Mouse (Mus musculus): ENCODE results near the gene Sirpa. TPM values are rescaled to one million over a fixed set of nuclear protein-coding genes. Genes with fewer than 3 reads are reported as not detected.

Sirpa gene
- polyA plus RNA-seq, 1 experiment from 2014 or later: 17.6 TPM

DNA sequence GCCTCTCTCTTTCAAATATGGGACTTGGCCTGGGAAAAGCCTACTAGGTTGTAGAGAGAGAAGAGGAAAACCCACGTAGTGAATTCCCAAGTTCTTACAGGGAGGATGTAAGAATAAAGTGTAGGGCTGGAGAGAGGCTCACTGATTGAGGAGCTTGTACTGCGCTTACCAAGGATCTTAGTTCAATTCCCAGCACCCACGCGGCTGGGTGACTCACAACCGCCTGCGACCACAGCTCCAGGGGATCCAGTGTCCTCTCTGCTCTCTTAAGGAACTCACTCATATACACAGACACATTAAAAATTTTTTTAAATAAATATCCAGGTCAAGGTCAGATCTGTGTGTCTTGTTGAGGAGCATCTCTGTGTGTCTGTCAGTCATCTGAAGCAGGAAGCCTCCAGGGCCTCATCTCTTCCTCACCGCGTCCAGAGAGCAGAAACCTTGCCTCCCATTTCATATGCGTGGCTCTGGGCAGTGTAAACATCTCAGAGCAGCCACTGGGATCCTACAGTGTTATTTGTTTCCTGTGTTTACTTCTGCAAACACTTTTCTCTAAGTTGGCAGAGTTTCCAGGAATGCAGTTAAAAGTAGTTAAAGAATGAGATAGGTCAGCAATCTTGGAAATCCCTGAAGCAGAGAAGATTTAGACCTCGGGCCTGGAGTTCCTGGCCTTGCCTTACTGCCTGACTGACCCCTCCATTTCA lies 22.0 kb downstream of the Sirpa start:
- Histone ChIP-seq H3K9me3 (no peaks in the 10 kb centered on the region), H3K36me3 (peaks cover 46% of the 10 kb centered on the region), H3K4me3 (no peak overlapping the region), H3K27ac (replicated peaks) (no peak overlapping the region), H3K4me2 (no peak overlapping the region), H3K4me1 (peaks cover 13% of the 10 kb centered on the region), H3K9ac (no peak overlapping the region), H3K27me3 (replicated peaks) (no peaks in the 10 kb centered on the region)
- no peak for ATAC-seq (ENCODE audit: extremely low read depth, insufficient number of reproducible peaks, low FRiP score, low TSS enrichment)
- WGBS: 86% methylated on average over 10 of the region's 10 CpGs

DNA sequence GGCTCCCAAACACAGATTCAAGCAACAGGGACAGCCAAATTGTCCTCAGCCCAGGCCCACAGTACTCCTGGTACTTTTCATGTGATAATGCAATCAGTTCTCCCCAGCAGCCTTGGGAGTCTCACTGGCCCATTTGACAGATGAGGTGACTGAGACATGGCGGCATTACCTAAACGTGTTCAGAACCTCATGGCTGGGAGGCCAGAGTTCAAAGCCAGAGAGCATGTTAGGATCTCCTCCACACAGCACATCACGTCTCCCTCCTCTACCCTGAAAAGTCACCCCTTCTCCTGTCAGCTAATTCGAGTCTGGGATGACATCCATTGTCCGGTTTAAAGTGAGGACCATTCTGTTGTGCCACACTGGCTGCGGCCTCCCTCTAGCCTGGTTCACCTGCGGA lies 27.5 kb downstream of the Sirpa start:
- H3K36me3 ChIP-seq: peaks cover 27% of the 10 kb centered on the region
- H3K4me3 ChIP-seq: no peak overlapping the region
- WGBS: 75% methylated on average over 7 of the region's 7 CpGs
- no peak overlapping the region for H3K4me2 ChIP-seq
- H3K4me1 ChIP-seq: peaks cover 21% of the 10 kb centered on the region
- no peak overlapping the region for H3K9ac ChIP-seq
- H3K9me3 ChIP-seq: no peaks in the 10 kb centered on the region
- H3K27me3 ChIP-seq (replicated peaks): no peaks in the 10 kb centered on the region
- H3K27ac ChIP-seq (replicated peaks): no peak overlapping the region
- no peak for ATAC-seq (ENCODE audit: extremely low read depth, insufficient number of reproducible peaks, low FRiP score, low TSS enrichment)

DNA sequence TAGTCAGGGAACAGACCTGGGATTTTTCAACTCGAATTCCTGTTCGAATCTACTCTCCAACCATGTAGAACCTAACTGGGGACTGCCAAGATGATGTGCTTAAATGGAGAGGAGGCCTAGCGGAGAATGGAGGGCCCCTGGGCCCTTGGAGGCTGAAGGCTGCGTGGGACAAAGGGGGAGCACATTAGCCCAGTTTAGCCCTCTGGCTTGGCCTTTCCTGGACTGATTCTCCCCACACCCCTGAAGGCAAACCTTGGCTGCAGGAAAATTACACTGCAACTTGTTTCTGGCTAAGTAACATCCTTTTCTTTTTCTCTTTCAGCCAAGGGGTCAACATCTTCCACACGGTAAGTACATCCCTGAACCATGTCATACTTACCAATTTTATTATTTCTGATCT lies 28.2 kb downstream of the Sirpa start:
- Histone ChIP-seq H3K27me3 (replicated peaks) (no peaks in the 10 kb centered on the region), H3K4me1 (peaks cover 26% of the 10 kb centered on the region), H3K9me3 (no peaks in the 10 kb centered on the region), H3K9ac (no peak overlapping the region), H3K4me2 (no peak overlapping the region), H3K4me3 (no peak overlapping the region), H3K36me3 (peaks cover 22% of the 10 kb centered on the region), H3K27ac (replicated peaks) (no peak overlapping the region)
- no peak for ATAC-seq (ENCODE audit: extremely low read depth, insufficient number of reproducible peaks, low FRiP score, low TSS enrichment)
- 81% methylated on average over 5 of the region's 5 CpGs for WGBS

DNA sequence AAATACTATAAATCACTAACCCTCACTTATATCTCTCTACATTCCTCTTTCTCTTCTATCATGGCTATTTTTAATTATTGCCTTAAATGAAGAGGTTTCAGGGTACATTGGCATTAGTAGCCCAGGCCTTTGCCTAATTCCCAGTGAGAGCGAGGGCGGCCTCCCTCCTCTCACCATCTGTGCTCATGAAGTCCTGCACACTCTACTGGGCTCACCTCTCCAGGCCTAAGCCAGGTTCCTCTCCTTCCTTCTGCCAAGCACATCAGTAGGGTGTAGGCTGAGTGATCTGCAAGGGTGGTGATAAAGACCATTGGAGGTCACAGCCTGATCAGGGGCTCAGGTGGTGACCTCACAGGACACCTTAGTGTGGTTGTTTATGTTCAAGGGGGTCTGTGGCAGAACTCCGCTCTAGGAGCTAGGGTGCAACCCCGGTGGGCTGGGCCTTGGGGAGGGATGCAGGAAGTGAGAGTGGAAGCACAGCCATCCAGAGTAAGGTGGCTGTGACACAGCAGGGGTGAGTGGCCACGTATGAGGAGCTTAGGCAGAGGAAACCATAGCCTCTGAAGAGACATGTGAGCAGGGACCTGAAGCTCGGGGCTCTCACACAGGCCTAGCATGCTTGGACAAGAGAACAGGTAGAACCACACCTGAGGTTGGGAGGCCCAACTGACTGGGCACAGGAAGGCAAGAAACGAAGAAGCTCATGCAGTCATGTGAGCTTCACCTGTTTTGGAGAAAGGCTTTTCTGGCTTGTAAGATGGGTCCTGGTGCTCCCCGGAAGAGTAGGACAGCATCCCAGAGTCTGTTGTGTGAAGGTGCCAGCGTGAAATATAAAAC lies 29.2 kb downstream of the Sirpa start:
- H3K9ac ChIP-seq: no peak overlapping the region
- ATAC-seq (ENCODE audit: extremely low read depth, insufficient number of reproducible peaks, low FRiP score, low TSS enrichment): no peak
- no peak overlapping the region for H3K4me2 ChIP-seq
- no peaks in the 10 kb centered on the region for H3K9me3 ChIP-seq
- no peak overlapping the region for H3K27ac ChIP-seq (replicated peaks)
- H3K36me3 ChIP-seq: peaks cover 21% of the 10 kb centered on the region
- WGBS: 79% methylated on average over 9 of the region's 9 CpGs
- H3K4me3 ChIP-seq: no peak overlapping the region
- H3K27me3 ChIP-seq (replicated peaks): no peaks in the 10 kb centered on the region
- peaks cover 26% of the 10 kb centered on the region for H3K4me1 ChIP-seq

- Histone ChIP-seq H3K36me3 (peaks cover 16% of the 10 kb centered on the region), H3K27me3 (replicated peaks) (no peaks in the 10 kb centered on the region), H3K4me3 (no peak overlapping the region), H3K27ac (replicated peaks) (no peak overlapping the region), H3K4me1 (peaks cover 33% of the 10 kb centered on the region), H3K9ac (no peak overlapping the region), H3K4me2 (no peak overlapping the region), H3K9me3 (no peaks in the 10 kb centered on the region)
- ATAC-seq (ENCODE audit: extremely low read depth, insufficient number of reproducible peaks, low FRiP score, low TSS enrichment): no peak
- 84% methylated on average over 5 of the region's 5 CpGs for WGBS
These were observed 30.3 kb downstream of the Sirpa start for GRCm38 (mm10) chr2:129622918-129623317.

DNA sequence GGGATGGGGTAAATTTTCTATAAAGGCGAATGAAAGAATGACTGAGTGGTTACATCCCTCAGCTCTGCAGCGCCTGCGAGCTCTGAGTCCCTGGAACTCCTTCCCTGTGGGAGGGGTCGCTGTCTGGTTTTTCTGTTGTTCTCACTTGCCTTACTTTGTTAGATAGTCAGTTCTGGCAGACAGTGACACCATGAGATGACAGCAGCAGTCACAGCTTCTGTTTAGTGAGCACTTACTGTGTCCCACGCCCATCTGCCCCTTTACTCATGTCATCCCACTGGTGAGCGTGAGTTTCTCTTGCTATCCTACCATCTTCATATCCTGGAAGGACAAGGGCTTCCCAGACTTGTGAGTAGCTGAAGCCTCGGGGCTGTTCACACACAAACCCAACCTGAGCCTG lies 31.1 kb downstream of the Sirpa start:
- Histone ChIP-seq H3K27ac (replicated peaks) (no peak overlapping the region), H3K4me3 (no peak overlapping the region), H3K4me2 (no peak overlapping the region), H3K36me3 (peaks cover 21% of the 10 kb centered on the region), H3K9ac (no peak overlapping the region), H3K9me3 (no peaks in the 10 kb centered on the region), H3K27me3 (replicated peaks) (no peaks in the 10 kb centered on the region), H3K4me1 (peaks cover 31% of the 10 kb centered on the region)
- 83% methylated on average over 7 of the region's 7 CpGs for WGBS
- ATAC-seq (ENCODE audit: extremely low read depth, insufficient number of reproducible peaks, low FRiP score, low TSS enrichment): no peak

DNA sequence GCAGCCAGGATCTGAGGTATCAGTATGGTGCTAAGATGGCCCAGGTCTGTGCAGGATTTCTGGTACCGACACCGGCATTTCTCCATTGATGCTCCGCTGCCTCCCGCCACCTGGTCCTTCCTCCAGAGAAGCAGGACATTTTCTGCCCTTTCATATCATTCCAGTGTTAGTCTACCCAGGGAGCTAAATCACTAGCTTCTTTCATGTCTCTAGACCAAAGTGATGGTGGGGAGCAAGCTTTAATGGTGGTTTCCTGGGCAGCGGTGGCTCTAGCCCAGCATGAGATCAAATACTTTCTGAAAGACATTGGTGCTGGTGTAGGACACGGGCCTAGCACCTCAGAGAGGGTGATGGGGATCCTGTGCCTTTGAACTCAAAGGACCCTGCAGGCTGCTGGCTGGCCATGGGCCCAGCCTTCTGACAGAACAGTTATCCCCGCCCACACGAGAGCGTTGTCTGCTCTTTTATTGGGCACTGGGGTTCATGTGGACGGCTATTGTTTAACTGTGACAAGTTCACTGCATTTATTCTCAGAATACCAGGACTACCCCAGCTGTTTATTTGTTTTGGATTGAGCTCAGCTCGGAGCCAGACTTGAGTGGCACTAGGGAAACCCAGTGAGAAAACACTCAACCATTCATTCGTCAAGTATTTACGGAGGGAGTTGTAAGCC lies 31.7 kb downstream of the Sirpa start:
- Histone ChIP-seq H3K4me3 (no peak overlapping the region), H3K27ac (replicated peaks) (no peak overlapping the region), H3K27me3 (replicated peaks) (no peaks in the 10 kb centered on the region), H3K9ac (no peak overlapping the region), H3K9me3 (no peaks in the 10 kb centered on the region), H3K4me2 (no peak overlapping the region), H3K36me3 (peaks cover 26% of the 10 kb centered on the region), H3K4me1 (peaks cover 26% of the 10 kb centered on the region)
- no peak for ATAC-seq (ENCODE audit: extremely low read depth, insufficient number of reproducible peaks, low FRiP score, low TSS enrichment)
- WGBS: 65% methylated on average over 13 of the region's 13 CpGs

DNA sequence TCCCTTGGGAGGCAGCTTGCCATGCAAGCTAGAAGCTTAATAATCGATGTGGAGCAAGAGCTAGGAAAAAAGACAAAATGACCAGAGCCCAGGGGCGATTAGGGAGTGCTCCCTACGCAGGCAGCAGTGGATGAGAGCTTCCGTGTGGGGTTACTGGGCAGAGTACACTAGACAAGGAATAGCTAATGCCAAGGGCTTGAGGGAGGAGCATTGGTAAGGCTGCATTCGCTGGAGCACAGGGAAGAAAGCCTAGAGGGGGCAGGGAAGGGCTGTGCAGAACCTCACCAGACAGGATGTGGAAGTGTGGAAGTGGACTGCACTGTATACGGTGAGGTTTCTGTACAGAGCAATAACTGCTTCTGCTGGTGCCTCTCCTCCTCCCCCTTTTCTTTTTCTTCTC lies 32.3 kb downstream of the Sirpa start:
- WGBS: 55% methylated on average over 6 of the region's 6 CpGs
- Histone ChIP-seq H3K9ac (no peak overlapping the region), H3K4me2 (no peak overlapping the region), H3K4me1 (peaks cover 26% of the 10 kb centered on the region), H3K36me3 (peaks cover 32% of the 10 kb centered on the region), H3K27ac (replicated peaks) (no peak overlapping the region), H3K4me3 (no peak overlapping the region), H3K27me3 (replicated peaks) (no peaks in the 10 kb centered on the region), H3K9me3 (no peaks in the 10 kb centered on the region)
- no peak for ATAC-seq (ENCODE audit: extremely low read depth, insufficient number of reproducible peaks, low FRiP score, low TSS enrichment)

DNA sequence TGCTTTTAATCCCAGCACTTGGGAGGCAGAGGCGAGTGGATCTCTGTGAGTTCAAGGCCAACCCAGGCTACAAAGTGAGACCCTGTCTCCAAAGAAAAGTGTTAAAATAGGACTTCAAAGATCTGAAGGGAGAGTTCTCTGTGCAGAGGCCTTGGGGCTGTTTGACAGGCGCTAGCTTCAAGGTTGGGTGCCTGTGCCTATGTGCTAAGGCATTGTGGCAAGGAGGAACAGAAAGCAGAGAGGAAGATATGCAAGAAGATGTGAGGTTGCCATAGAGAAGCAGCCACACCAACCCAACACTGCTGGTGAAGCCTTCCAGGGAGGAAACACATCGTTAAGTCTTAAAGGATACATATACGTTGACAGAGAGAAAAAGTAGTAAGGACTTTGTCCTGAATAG lies 33.2 kb downstream of the Sirpa start:
- peaks cover 26% of the 10 kb centered on the region for H3K4me1 ChIP-seq

DNA sequence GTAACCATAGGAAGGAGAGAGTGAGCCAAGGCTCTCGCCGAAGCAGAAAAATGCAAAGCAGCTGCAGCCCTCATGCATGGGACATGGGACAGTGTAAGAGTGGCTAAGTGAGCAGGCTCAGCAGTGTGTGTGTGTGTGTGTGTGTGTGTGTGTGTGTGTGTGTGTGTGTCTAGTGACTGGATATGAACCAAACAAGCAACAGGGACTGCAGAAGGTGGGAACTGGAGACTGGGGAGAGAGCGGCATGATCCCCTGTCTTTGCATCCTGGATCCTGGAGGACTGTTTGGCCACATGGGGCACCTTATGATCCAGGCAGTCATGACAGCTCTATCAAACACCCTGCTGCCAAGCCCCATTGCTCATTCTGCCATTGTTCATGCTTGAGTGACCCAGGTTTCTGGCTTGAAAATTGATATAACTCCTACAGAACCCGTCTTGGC lies 34.0 kb downstream of the Sirpa start:
- WGBS: 86% methylated on average over 4 of the region's 4 CpGs
- H3K4me1 ChIP-seq: peaks cover 32% of the 10 kb centered on the region
- H3K9ac ChIP-seq: no peak overlapping the region
- H3K27me3 ChIP-seq (replicated peaks): no peaks in the 10 kb centered on the region
- peaks cover 37% of the 10 kb centered on the region for H3K36me3 ChIP-seq
- H3K4me2 ChIP-seq: no peak overlapping the region
- no peak overlapping the region for H3K4me3 ChIP-seq
- no peak overlapping the region for H3K27ac ChIP-seq (replicated peaks)
- no peak for ATAC-seq (ENCODE audit: extremely low read depth, insufficient number of reproducible peaks, low FRiP score, low TSS enrichment)
- no peaks in the 10 kb centered on the region for H3K9me3 ChIP-seq

More for the DNA sequence above, 33.2 kb downstream of the Sirpa start:
- Histone ChIP-seq H3K36me3 (peaks cover 34% of the 10 kb centered on the region), H3K4me3 (no peak overlapping the region), H3K4me2 (no peak overlapping the region), H3K9ac (no peak overlapping the region), H3K27me3 (replicated peaks) (no peaks in the 10 kb centered on the region), H3K9me3 (no peaks in the 10 kb centered on the region), H3K27ac (replicated peaks) (no peak overlapping the region)
- WGBS: 86% methylated on average over 4 of the region's 4 CpGs
- no peak for ATAC-seq (ENCODE audit: extremely low read depth, insufficient number of reproducible peaks, low FRiP score, low TSS enrichment)

GRCm38 (mm10) chr2:129627133-129627532 lies 34.5 kb downstream of the Sirpa start:
- H3K9ac ChIP-seq: peak overlapping the region; percentile 50; the same call in 1 of the 2 replicates
- WGBS: 87% methylated on average over 5 of the region's 5 CpGs
- no peak overlapping the region for H3K27ac ChIP-seq (replicated peaks)
- no peak for ATAC-seq (ENCODE audit: extremely low read depth, insufficient number of reproducible peaks, low FRiP score, low TSS enrichment)
- no peaks in the 10 kb centered on the region for H3K27me3 ChIP-seq (replicated peaks)
- no peaks in the 10 kb centered on the region for H3K9me3 ChIP-seq
- H3K36me3 ChIP-seq: peaks cover 37% of the 10 kb centered on the region
- peaks cover 35% of the 10 kb centered on the region for H3K4me1 ChIP-seq
- no peak overlapping the region for H3K4me3 ChIP-seq
- peak overlapping the region; percentile 55 for H3K4me2 ChIP-seq
